Mouse (Mus musculus): Measurements from ENCODE around the gene Afap1. TPM values are rescaled to one million over a fixed set of nuclear protein-coding genes. Genes with fewer than 3 reads are reported as not detected.
A peak's percentile ranks its signal among the peaks of the same experiment; 100 is the strongest.

The Afap1 gene
- polyA plus RNA-seq, 1 experiment, result 17.2 TPM

GRCm38 (mm10) chr5:35926511-35926910 is 33.4 kb downstream of the Afap1 start:
- Histone ChIP-seq H3K4me3 (ENCODE audit: insufficient read depth, low read depth, low read length) (no peak overlapping the region), H3K4me1 (ENCODE audit: control insufficient read depth, insufficient read depth, low read length) (peaks cover 6% of the 10 kb centered on the region; the same call in 1 of the 2 replicates), H3K27ac (ENCODE audit: insufficient read depth, low read depth, low read length) (no peak overlapping the region), H3K36me3 (ENCODE audit: control insufficient read depth, insufficient read depth, low read length) (no peaks in the 10 kb centered on the region), H3K27me3 (replicated peaks; ENCODE audit: control insufficient read depth, insufficient read depth, low read length) (no peaks in the 10 kb centered on the region)
- TF ChIP-seq POLR2A (IDR thresholded peaks at IDR 0.05; ENCODE audit: low read depth, low read length) (no peak), CTCF (conservative IDR thresholded peaks at IDR 0.05; ENCODE audit: insufficient read depth, insufficient read length, low read depth, low read length) (no peak)
- WGBS, result 76% methylated on average over 8 of the region's 8 CpGs
- no peak for DNase-seq

GRCm38 (mm10) chr5:35931296-35931695 is 38.2 kb downstream of the Afap1 start:
- no peak overlapping the region for H3K4me3 ChIP-seq (ENCODE audit: insufficient read depth, low read depth, low read length)
- WGBS, result 46% methylated on average over 5 of the region's 5 CpGs
- no peak for DNase-seq
- no peaks in the 10 kb centered on the region for H3K27me3 ChIP-seq (replicated peaks; ENCODE audit: control insufficient read depth, insufficient read depth, low read length)
- no peak for TF ChIP-seq POLR2A (IDR thresholded peaks at IDR 0.05; ENCODE audit: low read depth, low read length)
- no peak for TF ChIP-seq CTCF (conservative IDR thresholded peaks at IDR 0.05; ENCODE audit: insufficient read depth, insufficient read length, low read depth, low read length)
- no peaks in the 10 kb centered on the region for H3K36me3 ChIP-seq (ENCODE audit: control insufficient read depth, insufficient read depth, low read length)
- H3K4me1 ChIP-seq (ENCODE audit: control insufficient read depth, insufficient read depth, low read length), result peaks cover 10% of the 10 kb centered on the region; the same call in 1 of the 2 replicates
- no peak overlapping the region for H3K27ac ChIP-seq (ENCODE audit: insufficient read depth, low read depth, low read length)

GRCm38 (mm10) chr5:35933059-35933458 is 39.9 kb downstream of the Afap1 start:
- no peak overlapping the region for H3K4me3 ChIP-seq (ENCODE audit: insufficient read depth, low read depth, low read length)
- no peaks in the 10 kb centered on the region for H3K36me3 ChIP-seq (ENCODE audit: control insufficient read depth, insufficient read depth, low read length)
- TF ChIP-seq CTCF (conservative IDR thresholded peaks at IDR 0.05; ENCODE audit: insufficient read depth, insufficient read length, low read depth, low read length) (no peak), POLR2A (IDR thresholded peaks at IDR 0.05; ENCODE audit: low read depth, low read length) (no peak)
- 77% methylated on average over 10 of the region's 10 CpGs for WGBS
- no peak overlapping the region for H3K27ac ChIP-seq (ENCODE audit: insufficient read depth, low read depth, low read length)
- no peaks in the 10 kb centered on the region for H3K27me3 ChIP-seq (replicated peaks; ENCODE audit: control insufficient read depth, insufficient read depth, low read length)
- peaks cover 10% of the 10 kb centered on the region; the same call in 1 of the 2 replicates for H3K4me1 ChIP-seq (ENCODE audit: control insufficient read depth, insufficient read depth, low read length)
- DNase-seq, result no peak

DNA sequence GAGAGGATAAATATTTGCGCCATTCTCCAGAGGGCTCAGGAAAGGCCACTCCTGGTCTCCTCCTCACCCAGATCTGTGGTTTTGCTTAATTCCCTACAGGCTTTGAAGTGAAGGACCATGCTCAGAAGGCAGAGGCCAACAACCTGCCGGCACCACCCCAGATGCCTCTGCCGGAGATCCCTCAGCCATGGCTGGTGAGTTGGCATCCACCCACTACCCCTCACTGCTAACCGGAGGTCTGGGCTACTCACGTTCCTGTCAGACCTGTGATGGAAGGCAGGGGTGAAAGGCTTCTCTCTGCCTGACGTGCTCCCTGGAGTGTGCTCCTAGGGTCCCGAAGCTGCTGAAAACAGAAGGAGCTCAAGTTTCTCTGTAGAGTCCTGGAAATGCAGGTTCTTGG is 42.8 kb downstream of the Afap1 start:
- Histone ChIP-seq H3K4me1 (ENCODE audit: control insufficient read depth, insufficient read depth, low read length) (peaks cover 10% of the 10 kb centered on the region; the same call in 1 of the 2 replicates), H3K27ac (ENCODE audit: insufficient read depth, low read depth, low read length) (no peak overlapping the region), H3K27me3 (replicated peaks; ENCODE audit: control insufficient read depth, insufficient read depth, low read length) (no peaks in the 10 kb centered on the region), H3K4me3 (ENCODE audit: insufficient read depth, low read depth, low read length) (no peak overlapping the region), H3K36me3 (ENCODE audit: control insufficient read depth, insufficient read depth, low read length) (no peaks in the 10 kb centered on the region)
- no peak for DNase-seq
- TF ChIP-seq CTCF (conservative IDR thresholded peaks at IDR 0.05; ENCODE audit: insufficient read depth, insufficient read length, low read depth, low read length) (no peak), POLR2A (IDR thresholded peaks at IDR 0.05; ENCODE audit: low read depth, low read length) (no peak)
- WGBS, result 76% methylated on average over 7 of the region's 7 CpGs

DNA sequence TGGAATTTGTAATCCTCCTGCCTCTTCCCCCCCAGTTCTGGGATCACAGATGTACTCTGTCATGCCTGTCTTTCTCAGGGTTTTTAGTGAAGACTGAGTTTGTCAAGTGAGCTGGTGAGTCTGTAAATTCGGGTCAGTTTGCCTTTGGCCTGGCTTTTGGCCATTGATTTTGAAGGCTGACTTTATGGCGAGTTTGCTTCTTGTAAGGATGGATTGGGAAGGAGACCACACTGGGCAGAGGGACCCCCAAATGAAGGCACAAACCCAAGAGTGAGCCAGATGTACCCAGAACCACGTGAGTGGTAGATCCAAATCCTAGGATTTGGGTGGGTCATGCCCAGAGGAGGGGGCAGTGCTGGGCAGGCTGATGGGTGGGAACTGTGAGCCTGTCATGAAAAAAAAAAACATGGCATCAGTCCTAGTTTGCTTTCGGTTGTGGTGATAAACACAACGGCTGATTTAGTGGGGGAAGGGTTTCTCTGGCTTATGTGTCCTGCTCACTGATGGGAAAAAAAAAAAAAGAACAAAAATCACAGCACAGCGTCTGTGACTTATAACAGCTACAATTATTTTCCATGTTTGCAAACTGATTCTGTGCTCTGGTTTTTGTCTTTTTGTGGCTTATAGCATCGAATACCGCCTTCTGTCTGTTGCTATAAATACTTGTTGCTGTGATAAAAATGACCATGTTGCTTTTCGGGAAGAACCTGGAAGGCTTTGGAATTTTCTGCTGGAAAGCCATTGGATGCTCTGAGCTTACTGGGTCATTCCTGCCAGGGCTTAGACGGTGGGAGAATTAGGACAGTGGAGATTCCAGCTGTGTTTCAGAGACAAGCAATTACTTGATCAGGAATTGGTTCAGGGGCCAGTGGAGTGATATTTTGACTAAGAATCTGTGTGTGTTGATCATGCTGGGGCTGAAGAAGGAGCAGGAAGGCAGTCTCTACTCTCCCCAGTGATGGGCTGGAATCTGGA is 45.4 kb downstream of the Afap1 start:
- H3K4me3 ChIP-seq (ENCODE audit: insufficient read depth, low read depth, low read length), result no peak overlapping the region
- DNase-seq, result no peak
- TF ChIP-seq CTCF (conservative IDR thresholded peaks at IDR 0.05; ENCODE audit: insufficient read depth, insufficient read length, low read depth, low read length) (no peak), POLR2A (IDR thresholded peaks at IDR 0.05; ENCODE audit: low read depth, low read length) (no peak)
- H3K27me3 ChIP-seq (replicated peaks; ENCODE audit: control insufficient read depth, insufficient read depth, low read length), result no peaks in the 10 kb centered on the region
- whole genome bisulfite sequencing, result 64% methylated on average over 10 of the region's 10 CpGs
- H3K4me1 ChIP-seq (ENCODE audit: control insufficient read depth, insufficient read depth, low read length), result no peaks in the 10 kb centered on the region
- no peaks in the 10 kb centered on the region for H3K36me3 ChIP-seq (ENCODE audit: control insufficient read depth, insufficient read depth, low read length)
- H3K27ac ChIP-seq (ENCODE audit: insufficient read depth, low read depth, low read length), result no peak overlapping the region

DNA sequence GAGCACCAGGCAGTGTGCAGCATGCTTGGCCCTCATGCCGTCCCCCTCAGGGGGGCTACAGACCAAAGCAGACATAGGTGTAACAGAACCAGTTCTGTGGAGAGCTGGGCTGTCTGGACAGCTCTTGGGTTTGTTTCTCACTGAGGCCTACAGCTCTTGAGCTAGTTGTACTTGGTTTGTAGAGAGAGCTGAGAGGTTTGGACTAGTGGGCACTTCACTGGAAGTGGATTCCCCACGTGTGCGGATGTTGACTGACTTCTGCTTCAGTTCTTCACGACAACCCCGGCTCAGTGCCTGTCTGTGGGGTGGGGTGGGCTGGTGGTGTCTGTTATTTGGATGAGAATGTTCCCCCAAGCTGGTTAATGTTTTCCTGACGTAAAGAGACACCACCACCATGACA is 46.8 kb downstream of the Afap1 start:
- H3K4me3 ChIP-seq (ENCODE audit: insufficient read depth, low read depth, low read length), result no peak overlapping the region
- no peaks in the 10 kb centered on the region for H3K27me3 ChIP-seq (replicated peaks; ENCODE audit: control insufficient read depth, insufficient read depth, low read length)
- no peak for TF ChIP-seq POLR2A (IDR thresholded peaks at IDR 0.05; ENCODE audit: low read depth, low read length)
- TF ChIP-seq CTCF (conservative IDR thresholded peaks at IDR 0.05; ENCODE audit: insufficient read depth, insufficient read length, low read depth, low read length), result no peak
- no peak for DNase-seq
- 75% methylated on average over 6 of the region's 6 CpGs for WGBS
- no peaks in the 10 kb centered on the region for H3K4me1 ChIP-seq (ENCODE audit: control insufficient read depth, insufficient read depth, low read length)
- no peak overlapping the region for H3K27ac ChIP-seq (ENCODE audit: insufficient read depth, low read depth, low read length)
- H3K36me3 ChIP-seq (ENCODE audit: control insufficient read depth, insufficient read depth, low read length), result no peaks in the 10 kb centered on the region

DNA sequence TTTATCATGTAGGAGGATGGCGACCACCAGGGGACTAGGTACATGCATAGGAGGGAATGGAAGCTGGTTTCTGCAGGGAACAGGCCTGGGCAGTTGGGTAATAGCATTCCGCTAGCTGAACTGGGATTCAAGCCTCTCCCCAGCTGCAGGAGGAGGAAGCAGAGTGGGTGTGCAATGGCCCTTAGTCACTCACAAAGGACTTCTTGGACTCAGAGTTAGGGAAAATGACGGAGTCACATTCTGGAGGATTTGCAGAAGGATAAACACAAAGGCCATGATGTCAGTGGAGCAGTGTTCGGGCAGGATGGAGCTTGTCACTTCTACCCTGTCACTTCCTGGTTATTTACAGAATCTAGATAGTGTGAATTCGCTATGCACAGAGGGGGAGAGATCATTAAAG is 50.4 kb downstream of the Afap1 start:
- Histone ChIP-seq H3K27ac (ENCODE audit: insufficient read depth, low read depth, low read length) (peak overlapping the region; percentile 10; the same call in 1 of the 2 replicates), H3K4me1 (ENCODE audit: control insufficient read depth, insufficient read depth, low read length) (0 out of 2 replicates have a peak, but pooled peaks cover 2% of the 10 kb centered on the region), H3K36me3 (ENCODE audit: control insufficient read depth, insufficient read depth, low read length) (no peaks in the 10 kb centered on the region), H3K4me3 (ENCODE audit: insufficient read depth, low read depth, low read length) (no peak overlapping the region), H3K27me3 (replicated peaks; ENCODE audit: control insufficient read depth, insufficient read depth, low read length) (no peaks in the 10 kb centered on the region)
- DNase-seq, result peak; percentile 60
- WGBS, result 77% methylated on average over 5 of the region's 5 CpGs
- TF ChIP-seq POLR2A (IDR thresholded peaks at IDR 0.05; ENCODE audit: low read depth, low read length) (no peak), CTCF (conservative IDR thresholded peaks at IDR 0.05; ENCODE audit: insufficient read depth, insufficient read length, low read depth, low read length) (no peak)

Data from kidney, adult 2 months (tissue).